Mouse (Mus musculus) lung, postnatal 0 days (tissue): ENCODE data around the gene Lyl1. TPM values are rescaled to one million over a fixed set of nuclear protein-coding genes. Genes with fewer than 3 reads are reported as not detected.
"Not testable (repeated sequence)": the region's sequence is repeated elsewhere in the genome, so short reads cannot be mapped to it uniquely, and the experiment has no call there.

Source experiments
- ATAC-seq: fragments of 200-750 bp; cut with Nextera tagmentation; 2 replicates; pipeline ENCODE4 v1.8.0; 2017; ENCODE audit warnings: moderate library complexity
- DNase-seq: peaks from one replicate; pipeline ENCODE4 v3.0.0-alpha.2; 2016; ENCODE audit warnings: low spot score
- H3K27ac ChIP-seq: fragments of 300-500 bp; sonication (generic); 2 replicates; pipeline ENCODE4 v1.5.1; 2014; ENCODE audit warnings: antibody characterized with exemption, mild to moderate bottlenecking, low read length, mixed read lengths
- H3K27me3 ChIP-seq: fragments of 300-500 bp; sonication (generic); replicated peaks from 2 replicates; pipeline ENCODE4 v1.6.1; 2014; ENCODE audit warnings: low read length, mixed read lengths; ENCODE audit not compliant: insufficient read depth
- H3K36me3 ChIP-seq: fragments of 300-500 bp; sonication (generic); 2 replicates; pipeline ENCODE4 v1.6.1; 2014; ENCODE audit warnings: low read length, mixed read lengths; ENCODE audit not compliant: insufficient read depth
- H3K4me1 ChIP-seq: fragments of 300-500 bp; sonication (generic); 2 replicates; pipeline ENCODE4 v1.6.1; 2014; ENCODE audit warnings: antibody characterized with exemption, low read depth, low read length, mixed read lengths; ENCODE audit not compliant: insufficient read depth
- H3K4me2 ChIP-seq: fragments of 300-500 bp; sonication (generic); replicated peaks from 2 replicates; pipeline ENCODE4 v1.6.1; 2014; ENCODE audit warnings: low read depth, mild to moderate bottlenecking, low read length, moderate library complexity, mixed read lengths
- H3K4me3 ChIP-seq: fragments of 300-500 bp; sonication (generic); 2 replicates; pipeline ENCODE4 v1.5.1; 2014; ENCODE audit warnings: low read depth, low read length
- H3K9ac ChIP-seq: fragments of 300-500 bp; sonication (generic); replicated peaks from 2 replicates; pipeline ENCODE4 v1.6.1; 2014; ENCODE audit warnings: low read depth, mild to moderate bottlenecking
- H3K9me3 ChIP-seq: fragments of 300-500 bp; sonication (generic); 2 replicates; pipeline ENCODE4 v1.6.1; 2016; ENCODE audit warnings: low read length, mixed read lengths
- CTCF ChIP-seq: IDR thresholded peaks from 2 replicates; pipeline ENCODE4 v1.5.1; 2016; ENCODE audit warnings: antibody characterized with exemption, mild to moderate bottlenecking
- EP300 ChIP-seq: IDR thresholded peaks from 2 replicates; pipeline ENCODE4 v1.6.1; 2016; ENCODE audit warnings: antibody characterized with exemption, mild to moderate bottlenecking, control low read depth
- WGBS: fragments of 180-500 bp; shearing (Covaris S2); extraction: QIAGEN DNeasy Blood & Tissue Kit; methylation state at CpG from one replicate; pipeline ENCODE4 v1.1.7; 2014; 5-methylcytosine and 5-hydroxymethylcytosine counted together
- polyA plus RNA-seq: library from polyadenylated mRNA; unstranded; fragments of >200 nt; fragmentation: Nextera tagmentation; extraction: Ambion mirVana; gene quantifications from 2 replicates; pipeline ENCODE4 v1.2.1, GENCODE M21; 2015

The Lyl1 gene
- polyA plus RNA-seq, 1 experiment from 2014 or later = 11.6 TPM

DNA sequence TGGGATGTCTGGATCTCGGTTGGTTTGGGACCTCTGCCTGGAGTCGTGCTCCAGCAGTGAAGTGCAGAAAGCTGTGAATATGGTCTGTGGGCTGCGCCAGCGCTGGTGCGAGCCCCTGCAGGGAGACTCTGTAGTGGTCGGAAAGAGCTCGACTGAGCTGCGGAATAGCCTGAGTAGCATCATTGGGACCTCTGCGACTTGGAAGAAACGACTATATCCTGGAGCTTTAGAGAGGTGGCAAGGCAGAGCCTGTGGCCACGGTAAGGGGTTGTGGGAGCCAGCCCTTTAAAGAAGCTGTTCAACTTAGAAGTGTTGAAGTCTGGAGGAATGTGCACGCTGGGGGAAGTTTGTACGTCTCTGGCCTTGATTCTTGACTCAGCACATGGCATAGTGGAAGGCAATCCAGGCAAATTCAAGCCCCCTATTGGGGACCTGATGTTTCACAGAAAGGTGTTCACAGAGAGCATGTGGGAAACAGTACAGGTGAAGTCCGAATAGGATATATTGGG lies 35.8 kb upstream of the Lyl1 start:
- peak overlapping the region; percentile 99 for H3K27ac ChIP-seq
- DNase-seq (peak; percentile 47), ATAC-seq (no peak)
- H3K4me3 ChIP-seq = peak overlapping the region; percentile 97
- WGBS = 2% methylated on average over 14 of the region's 14 CpGs
- no peaks in the 10 kb centered on the region for H3K9me3 ChIP-seq
- H3K9ac ChIP-seq = peak overlapping the region; percentile 48
- no peaks in the 10 kb centered on the region for H3K27me3 ChIP-seq
- peaks cover 5% of the 10 kb centered on the region; the same call in 1 of the 2 replicates for H3K4me1 ChIP-seq
- H3K4me2 ChIP-seq = peak overlapping the region; percentile 79
- TF ChIP-seq EP300 = no peak
- no peak; the same call in 1 of the 2 replicates for TF ChIP-seq CTCF
- H3K36me3 ChIP-seq = no peaks in the 10 kb centered on the region

DNA sequence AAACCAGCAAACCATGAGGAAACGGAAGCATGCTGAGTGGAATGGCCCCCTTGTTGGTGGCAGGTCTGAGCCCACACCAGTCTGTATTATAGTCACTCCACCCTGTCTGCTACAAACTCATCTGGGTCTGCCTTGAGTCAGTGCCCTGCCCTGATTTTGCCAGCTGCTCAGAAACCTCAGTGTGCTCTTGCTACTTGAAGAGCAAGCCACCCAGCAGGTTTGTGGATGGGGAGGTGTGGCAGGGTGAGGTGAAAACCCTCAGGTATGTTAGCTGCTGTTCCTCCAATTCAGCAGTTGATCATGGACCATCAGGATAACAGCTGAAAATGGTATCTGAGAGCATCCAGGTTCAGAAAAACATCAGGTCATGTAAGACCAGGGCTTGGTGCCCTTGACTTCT lies 33.2 kb upstream of the Lyl1 start:
- TF ChIP-seq CTCF = no peak
- TF ChIP-seq EP300 = no peak
- ATAC-seq (no peak), DNase-seq (peak; percentile 80)
- H3K9me3 ChIP-seq = no peaks in the 10 kb centered on the region
- no peak overlapping the region for H3K4me3 ChIP-seq
- H3K36me3 ChIP-seq = 0 out of 2 replicates have a peak, but pooled peaks cover 6% of the 10 kb centered on the region
- H3K4me2 ChIP-seq = no peak overlapping the region
- peaks cover 5% of the 10 kb centered on the region; the same call in 1 of the 2 replicates for H3K4me1 ChIP-seq
- WGBS = 40% methylated on average over 1 of the region's 1 CpGs
- peak overlapping the region; percentile 47; the same call in 1 of the 2 replicates for H3K27ac ChIP-seq
- H3K9ac ChIP-seq = no peak overlapping the region
- no peaks in the 10 kb centered on the region for H3K27me3 ChIP-seq

DNA sequence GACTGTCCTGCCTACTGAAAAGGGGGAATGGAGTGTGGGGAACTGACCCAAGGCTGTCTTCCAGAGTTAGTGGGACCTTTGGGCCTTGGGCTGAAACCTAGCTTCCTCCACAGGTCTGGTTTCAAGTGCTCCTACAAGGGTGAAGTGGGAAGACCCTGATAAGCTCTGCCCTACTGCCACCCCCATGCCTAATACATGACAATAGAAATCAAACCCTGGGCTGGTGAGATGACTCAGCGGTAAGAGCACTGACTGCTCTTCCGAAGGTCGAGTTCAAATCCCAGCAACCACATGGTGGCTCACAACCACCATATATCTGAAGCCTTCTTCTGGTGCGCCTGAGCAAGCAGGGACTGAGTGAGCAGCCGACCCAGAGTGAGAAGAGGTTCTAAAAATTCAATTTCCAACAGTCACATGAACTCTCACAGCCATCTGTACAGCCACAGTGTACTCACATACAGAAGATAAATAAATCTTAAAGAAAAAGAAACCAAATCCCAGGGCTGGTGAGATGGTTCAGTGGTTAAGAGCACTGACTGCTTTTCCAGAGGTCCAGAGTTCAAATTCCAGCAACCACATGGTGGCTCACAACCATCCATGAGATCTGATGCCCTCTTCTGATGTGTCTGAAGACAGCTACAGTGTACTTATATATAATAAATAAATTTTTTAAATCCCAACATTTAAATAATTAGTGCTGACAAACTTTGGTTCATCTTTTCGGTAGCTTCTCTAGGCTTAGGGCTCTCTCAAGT lies 32.3 kb upstream of the Lyl1 start:
- H3K27ac ChIP-seq = no peak overlapping the region
- ATAC-seq (no peak), DNase-seq (no peak)
- peaks cover 5% of the 10 kb centered on the region; the same call in 1 of the 2 replicates for H3K4me1 ChIP-seq
- 71% methylated on average over 6 of the region's 6 CpGs for WGBS
- TF ChIP-seq EP300 (no peak), CTCF (no peak)
- no peaks in the 10 kb centered on the region for H3K27me3 ChIP-seq
- 0 out of 2 replicates have a peak, but pooled peaks cover 11% of the 10 kb centered on the region for H3K36me3 ChIP-seq
- no peaks in the 10 kb centered on the region for H3K9me3 ChIP-seq
- no peak overlapping the region for H3K4me2 ChIP-seq
- H3K4me3 ChIP-seq = no peak overlapping the region
- no peak overlapping the region for H3K9ac ChIP-seq

DNA sequence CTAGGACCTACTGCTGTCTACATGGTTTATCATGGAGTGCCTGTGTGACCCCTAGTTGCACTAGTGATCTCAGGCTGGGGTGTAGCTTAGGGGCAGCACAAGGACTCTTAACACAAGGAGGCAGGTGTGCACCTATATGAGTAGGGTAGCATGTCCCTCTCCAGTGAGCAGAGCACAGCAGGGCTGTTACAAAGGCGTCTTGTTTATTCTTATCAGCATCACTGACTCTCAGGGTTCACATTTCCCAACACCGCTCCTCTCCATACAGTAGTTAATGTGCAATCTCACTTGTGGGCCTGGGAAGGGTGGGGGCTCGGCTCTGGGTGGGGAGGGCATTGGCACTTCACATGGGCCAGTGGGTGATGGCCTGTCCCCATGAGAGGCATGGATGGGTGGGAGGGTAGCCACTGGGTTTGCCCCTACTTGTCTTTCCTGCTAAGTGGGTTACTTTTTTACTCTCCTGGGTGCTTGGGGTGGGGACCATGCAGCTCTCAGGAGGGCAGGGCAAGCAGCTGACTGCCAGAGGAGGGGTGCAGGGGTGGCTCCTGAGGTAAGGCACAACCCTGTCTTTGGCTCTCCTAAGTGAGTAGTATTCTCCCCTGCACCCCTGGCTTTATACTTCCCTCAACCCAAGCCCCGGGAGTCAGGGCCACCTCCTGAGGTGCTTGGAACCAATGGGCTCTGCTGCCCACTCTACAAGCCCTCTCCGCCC lies 30.8 kb upstream of the Lyl1 start:
- not testable (repeated sequence) for H3K9ac ChIP-seq, H3K27me3 ChIP-seq, H3K9me3 ChIP-seq, H3K4me3 ChIP-seq, H3K4me1 ChIP-seq, H3K4me2 ChIP-seq
- peak overlapping the region; percentile 40 for H3K27ac ChIP-seq
- peaks cover 19% of the 10 kb centered on the region; the same call in 1 of the 2 replicates for H3K36me3 ChIP-seq
- 69% methylated on average over 5 of the region's 5 CpGs for WGBS
- peak; percentile 37 for DNase-seq
- ATAC-seq = peak; percentile 80

DNA sequence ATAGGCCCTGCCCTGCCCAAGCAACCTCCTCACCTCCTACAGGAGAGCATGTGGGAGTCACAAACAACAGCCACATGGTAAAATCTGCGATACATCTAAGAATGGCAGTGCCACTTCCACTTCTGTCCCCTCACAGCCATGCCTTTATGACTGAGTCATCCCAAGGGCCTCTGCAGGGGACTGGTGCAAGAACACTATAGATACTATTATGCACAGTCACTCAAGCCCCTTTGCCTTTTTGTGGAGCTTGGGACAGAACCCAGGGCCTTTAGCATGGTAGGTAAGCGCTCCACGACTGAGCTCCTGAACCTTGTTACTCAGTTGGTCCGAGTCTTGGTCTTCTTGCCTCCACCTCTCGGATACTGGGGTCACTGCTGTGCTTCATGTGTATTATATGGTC lies 24.0 kb upstream of the Lyl1 start:
- Histone ChIP-seq H3K4me3 (no peak overlapping the region), H3K36me3 (peaks cover 23% of the 10 kb centered on the region; the same call in 1 of the 2 replicates), H3K4me1 (no peaks in the 10 kb centered on the region), H3K9me3 (no peaks in the 10 kb centered on the region), H3K9ac (no peak overlapping the region), H3K4me2 (no peak overlapping the region), H3K27ac (no peak overlapping the region), H3K27me3 (no peaks in the 10 kb centered on the region)
- no peak for ATAC-seq
- WGBS = 92% methylated on average over 5 of the region's 5 CpGs
- no peak for DNase-seq
- TF ChIP-seq CTCF (no peak), EP300 (no peak)

DNA sequence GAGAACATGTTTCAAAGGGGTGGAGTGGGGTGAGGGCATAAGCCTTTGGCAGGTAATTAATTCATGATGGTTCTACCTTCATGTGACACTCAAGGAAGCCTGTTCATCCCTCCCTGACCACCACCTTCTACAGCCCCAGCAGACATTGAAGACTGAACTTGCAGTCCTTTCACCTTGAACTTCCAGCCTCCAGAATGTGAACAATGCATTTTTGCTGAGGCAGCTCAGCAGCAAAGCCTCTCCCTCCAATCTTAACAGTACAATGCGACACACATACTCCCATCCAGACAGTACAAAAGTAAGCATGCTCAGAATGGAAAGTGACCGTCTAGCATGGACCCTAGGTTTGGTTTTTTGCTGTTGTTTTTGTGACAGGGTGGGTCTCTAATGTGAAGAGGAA lies 19.8 kb upstream of the Lyl1 start:
- H3K4me3 ChIP-seq = no peak overlapping the region
- H3K9me3 ChIP-seq = no peaks in the 10 kb centered on the region
- no peak overlapping the region for H3K27ac ChIP-seq
- TF ChIP-seq CTCF (no peak), EP300 (no peak)
- H3K36me3 ChIP-seq = no peaks in the 10 kb centered on the region
- WGBS = 76% methylated on average over 2 of the region's 2 CpGs
- no peaks in the 10 kb centered on the region for H3K27me3 ChIP-seq
- no peak overlapping the region for H3K9ac ChIP-seq
- no peak overlapping the region for H3K4me2 ChIP-seq
- H3K4me1 ChIP-seq = peaks cover 6% of the 10 kb centered on the region; the same call in 1 of the 2 replicates
- no peak for ATAC-seq
- DNase-seq = no peak
